Comparison of ENCODE assay signal across 21 mouse cellular contexts in genomic region chr7:49545706-49546097, GRCm38 (mm10).
DNase-seq lines count a peak whose midpoint lies in the region; ATAC-seq lines count a peak whose summit lies in the region.
"Had no signal": no experiment of that assay in that cellular context is flagged by ENCODE, and none has a peak within 500 bp of the region (broad histone marks: within the 10 kb centered on the region; RNA-seq: fewer than 3 reads in every experiment).

No protein-coding gene starts in this region.

- H3K4me3 ChIP-seq in heart, embryonic 16.5 days (ENCODE audit: low read length): no peak overlapping the region
- H3K4me3 ChIP-seq in lung, embryonic 15.5 days: no peak overlapping the region
- H3K4me3 ChIP-seq: embryonic facial prominence, embryonic 13.5 days; kidney, embryonic 15.5 days; limb, embryonic 15.5 days; liver, embryonic 15.5 days; megakaryocyte, embryonic 14.5 days; neural tube, embryonic 12.5 days had no signal

- no peaks in the 10 kb centered on the region for H3K9me3 ChIP-seq in heart, embryonic 16.5 days (replicated peaks; ENCODE audit: control insufficient read depth, low read length)
- H3K9me3 ChIP-seq in lung, embryonic 15.5 days: no peaks in the 10 kb centered on the region
- H3K9me3 ChIP-seq: embryonic facial prominence, embryonic 13.5 days; kidney, embryonic 15.5 days; limb, embryonic 15.5 days; liver, embryonic 15.5 days; neural tube, embryonic 12.5 days had no signal

- peak overlapping the region; percentile 79 for H3K27ac ChIP-seq in heart, embryonic 16.5 days (ENCODE audit: low read length)
- peak overlapping the region; percentile 64; the same call in 1 of the 2 replicates for H3K27ac ChIP-seq in lung, embryonic 15.5 days
- H3K27ac ChIP-seq: embryonic facial prominence, embryonic 13.5 days; limb, embryonic 15.5 days; liver, embryonic 15.5 days; neural tube, embryonic 12.5 days had no signal

- no peaks in the 10 kb centered on the region for H3K27me3 ChIP-seq in heart, embryonic 16.5 days (ENCODE audit: control insufficient read depth, insufficient read depth, low read length)
- no peaks in the 10 kb centered on the region for H3K27me3 ChIP-seq in lung, embryonic 15.5 days
- H3K27me3 ChIP-seq: embryonic facial prominence, embryonic 13.5 days; kidney, embryonic 15.5 days; limb, embryonic 15.5 days; liver, embryonic 15.5 days; megakaryocyte, embryonic 14.5 days; neural tube, embryonic 12.5 days had no signal

- ATAC-seq in frontal cortex, adult (ENCODE audit: low TSS enrichment): peak; percentile 44
- ATAC-seq in heart, embryonic 16.5 days (replicated peaks; ENCODE audit: extremely low read depth, insufficient read depth, low FRiP score): no peak
- ATAC-seq in lung, embryonic 15.5 days (ENCODE audit: borderline replicate concordance, extremely low read depth, low FRiP score, low TSS enrichment): no peak
- ATAC-seq: intestine, postnatal 0 days had no signal

- WGBS in heart, embryonic 16.5 days: 54% methylated on average over 15 of the region's 15 CpGs
- WGBS in lung, embryonic 15.5 days: 75% methylated on average over 15 of the region's 15 CpGs

- peak overlapping the region; percentile 6; the same call in 1 of the 2 replicates for H3K9ac ChIP-seq in heart, embryonic 16.5 days (ENCODE audit: low read length)
- no peak overlapping the region for H3K9ac ChIP-seq in lung, embryonic 15.5 days
- H3K9ac ChIP-seq: embryonic facial prominence, embryonic 13.5 days; kidney, embryonic 15.5 days; limb, embryonic 15.5 days; liver, embryonic 15.5 days; neural tube, embryonic 12.5 days had no signal

- peaks cover 34% of the 10 kb centered on the region for H3K4me1 ChIP-seq in heart, embryonic 16.5 days (ENCODE audit: control insufficient read depth, insufficient read depth, low read length)
- H3K4me1 ChIP-seq in lung, embryonic 15.5 days: peaks cover 32% of the 10 kb centered on the region
- H3K4me1 ChIP-seq: liver, embryonic 15.5 days; megakaryocyte, embryonic 14.5 days had no signal

- no peak overlapping the region for H3K4me2 ChIP-seq in heart, embryonic 16.5 days (ENCODE audit: low read depth, low read length)
- no peak overlapping the region for H3K4me2 ChIP-seq in lung, embryonic 15.5 days
- H3K4me2 ChIP-seq: kidney, embryonic 15.5 days; limb, embryonic 15.5 days; liver, embryonic 15.5 days; neural tube, embryonic 12.5 days had no signal

- H3K36me3 ChIP-seq in heart, embryonic 16.5 days (ENCODE audit: control insufficient read depth, insufficient read depth): peaks cover 31% of the 10 kb centered on the region
- H3K36me3 ChIP-seq in lung, embryonic 15.5 days: peaks cover 19% of the 10 kb centered on the region

- DNase-seq in frontal cortex, postnatal 14 days (ENCODE audit: low spot score in 2 of 2): no peak
- DNase-seq in heart, postnatal 4 days: no peak
- DNase-seq in lung, postnatal 10 days: no peak
- peak; percentile 61 for DNase-seq in brain, adult 2 months (ENCODE audit: low read depth, low spot score)
- DNase-seq in ovary, postnatal 36 days (ENCODE audit: low spot score): no peak
- DNase-seq: cerebellum, adult 11 months; cerebellum, postnatal 10 days; gastrocnemius, postnatal 10 days; layer of hippocampus, postnatal 36 days; right cerebral cortex, postnatal 25 days; thymus, adult 2 months had no signal
